Mouse (Mus musculus) forebrain, embryonic 15.5 days (tissue): ENCODE measurements at regions not wholly inside any gene's neighbourhood (a gene's known extent, or its start where the extent isn't known, plus 50 kb on each side); places are given as distances from the start of the nearest gene placed in this dataset.

Experiments used
- ATAC-seq: fragments of 200-750 bp; cut with Nextera tagmentation; replicated peaks from 2 replicates; pipeline ENCODE4 v1.8.0; 2017; ENCODE audit warnings: mild to moderate bottlenecking, moderate TSS enrichment, moderate library complexity
- H3K27ac ChIP-seq: fragments of 300-500 bp; sonication (generic); replicated peaks from 2 replicates; pipeline ENCODE4 v1.5.1; 2015; ENCODE audit warnings: mild to moderate bottlenecking, inconsistent platforms
- H3K27me3 ChIP-seq: fragments of 300-500 bp; sonication (generic); 2 replicates; pipeline ENCODE4 v1.6.1; 2015; ENCODE audit warnings: inconsistent platforms
- H3K36me3 ChIP-seq: fragments of 300-500 bp; sonication (generic); 2 replicates; pipeline ENCODE4 v1.6.1; 2015; ENCODE audit warnings: mild to moderate bottlenecking, inconsistent platforms
- H3K4me1 ChIP-seq: fragments of 300-500 bp; sonication (generic); 2 replicates; pipeline ENCODE4 v1.6.1; 2015; ENCODE audit warnings: inconsistent platforms
- H3K4me2 ChIP-seq: fragments of 300-500 bp; sonication (generic); replicated peaks from 2 replicates; pipeline ENCODE4 v1.6.1; 2015; ENCODE audit warnings: mild to moderate bottlenecking, inconsistent platforms
- H3K4me3 ChIP-seq: fragments of 300-500 bp; sonication (generic); 2 replicates; pipeline ENCODE4 v1.5.1; 2015; ENCODE audit warnings: mild to moderate bottlenecking, inconsistent platforms
- H3K9ac ChIP-seq: fragments of 300-500 bp; sonication (generic); replicated peaks from 2 replicates; pipeline ENCODE4 v1.6.1; 2015; ENCODE audit warnings: mild to moderate bottlenecking, inconsistent platforms
- H3K9me3 ChIP-seq: fragments of 300-500 bp; sonication (generic); 2 replicates; pipeline ENCODE4 v1.6.1; 2016; ENCODE audit warnings: inconsistent platforms
- WGBS: fragments of 180-500 bp; shearing (Covaris S2); methylation state at CpG from one replicate; pipeline ENCODE4 v1.1.7; 2015; ENCODE audit warnings: mixed read lengths; 5-methylcytosine and 5-hydroxymethylcytosine counted together

DNA sequence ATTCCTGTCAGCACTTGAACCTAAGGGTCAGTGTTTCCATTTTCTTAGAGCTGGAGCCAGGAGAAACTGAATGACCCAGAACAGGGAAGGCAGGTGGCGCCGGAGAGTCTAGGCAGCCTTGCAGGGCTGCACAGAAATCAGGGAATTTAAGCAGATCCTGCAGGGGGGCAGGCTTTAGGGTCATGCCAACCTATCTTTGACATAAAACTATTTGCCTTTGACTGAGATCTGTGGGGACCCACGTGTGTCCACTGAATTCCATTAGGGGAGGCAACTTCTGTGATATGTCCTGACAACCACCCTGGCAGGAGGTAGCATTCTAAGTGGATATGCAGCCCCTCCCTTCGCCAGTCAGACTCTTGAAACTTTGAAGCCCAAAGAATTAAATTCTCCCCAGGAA, 135.6 kb upstream of the Ctnna2 start:
- H3K4me2 ChIP-seq, result no peak overlapping the region
- no peaks in the 10 kb centered on the region for H3K9me3 ChIP-seq
- H3K27me3 ChIP-seq, result no peaks in the 10 kb centered on the region
- no peak overlapping the region for H3K27ac ChIP-seq
- 39% methylated on average over 4 of the region's 4 CpGs for WGBS
- ATAC-seq, result no peak
- H3K36me3 ChIP-seq, result no peaks in the 10 kb centered on the region
- no peak overlapping the region for H3K4me3 ChIP-seq
- H3K9ac ChIP-seq, result no peak overlapping the region
- no peaks in the 10 kb centered on the region for H3K4me1 ChIP-seq

DNA sequence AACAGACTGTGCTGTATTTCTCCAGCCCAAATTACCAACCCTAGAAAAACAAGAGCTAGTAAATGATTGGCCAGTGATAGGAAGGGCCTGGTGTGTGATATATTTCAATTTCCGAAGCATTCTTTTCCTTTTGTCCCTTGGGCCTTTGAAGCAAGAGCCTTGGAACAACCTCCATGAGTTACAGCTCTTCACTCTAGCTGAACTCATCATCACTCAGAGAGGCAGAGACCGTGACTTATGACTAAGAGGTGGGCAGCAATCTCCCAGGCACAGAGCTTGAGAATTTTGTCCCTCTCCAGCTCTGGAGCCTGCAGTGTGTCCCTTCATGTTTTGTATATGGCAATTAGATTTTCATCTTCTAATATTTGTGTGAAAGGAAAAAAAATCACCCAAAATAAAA, 103.0 kb upstream of the Ctnna2 start:
- WGBS, result 92% methylated on average over 2 of the region's 2 CpGs
- Histone ChIP-seq H3K27me3 (no peaks in the 10 kb centered on the region), H3K9me3 (no peaks in the 10 kb centered on the region), H3K4me3 (no peak overlapping the region), H3K36me3 (no peaks in the 10 kb centered on the region), H3K4me2 (no peak overlapping the region), H3K9ac (no peak overlapping the region), H3K27ac (no peak overlapping the region), H3K4me1 (no peaks in the 10 kb centered on the region)
- ATAC-seq, result no peak

DNA sequence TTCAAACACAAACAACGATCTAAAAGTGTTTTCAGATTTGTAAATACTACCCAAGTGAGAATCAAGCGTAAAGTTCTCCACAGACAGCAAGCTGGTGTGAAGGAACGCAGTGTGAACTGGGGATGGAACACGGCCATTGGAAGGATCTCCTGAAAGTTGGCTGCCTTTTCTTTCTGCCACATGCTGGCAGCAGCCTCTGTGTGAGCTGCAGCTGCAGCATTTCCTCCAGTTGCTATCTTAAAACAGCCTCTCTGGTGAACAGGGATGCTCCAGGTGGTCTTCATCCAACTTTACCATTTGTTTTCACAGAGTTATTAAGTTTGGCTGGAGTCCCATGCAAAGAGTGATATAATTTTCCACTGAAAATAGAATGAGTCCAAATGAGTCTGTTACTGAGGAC, 99.4 kb upstream of the Ctnna2 start:
- WGBS, result 68% methylated on average over 4 of the region's 4 CpGs
- no peaks in the 10 kb centered on the region for H3K27me3 ChIP-seq

DNA sequence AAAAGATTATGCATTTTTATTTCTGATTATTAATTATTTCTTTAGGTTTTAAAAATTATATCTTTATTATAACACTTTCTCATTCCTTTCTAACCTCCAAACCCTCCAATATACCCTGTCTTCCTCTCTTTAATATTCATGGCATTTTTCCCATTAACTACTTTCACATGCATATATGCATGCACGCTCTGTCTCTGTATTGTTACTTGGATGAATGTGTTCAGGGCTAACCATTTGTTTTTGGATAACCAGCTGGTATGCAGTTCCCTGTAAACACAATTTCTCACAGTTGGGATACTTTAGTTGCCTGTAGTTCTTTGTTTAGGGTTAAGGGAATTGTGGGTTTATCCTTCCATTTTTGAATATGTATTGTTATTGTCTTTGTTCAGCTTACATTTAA, 86.8 kb upstream of the Ctnna2 start:
- ATAC-seq, result 0 out of 2 replicates have a peak, but pooled peaks have one; percentile 64
- Histone ChIP-seq H3K4me2 (no peak overlapping the region), H3K27ac (peak overlapping the region; percentile 25; the same call in 1 of the 2 replicates), H3K36me3 (no peaks in the 10 kb centered on the region), H3K9me3 (no peaks in the 10 kb centered on the region), H3K9ac (no peak overlapping the region), H3K27me3 (no peaks in the 10 kb centered on the region), H3K4me1 (no peaks in the 10 kb centered on the region), H3K4me3 (no peak overlapping the region)
- WGBS, result 26% methylated on average over 1 of the region's 1 CpGs

More for the DNA sequence above, 99.4 kb upstream of the Ctnna2 start:
- H3K9me3 ChIP-seq, result no peaks in the 10 kb centered on the region
- H3K4me1 ChIP-seq, result no peaks in the 10 kb centered on the region
- no peak overlapping the region for H3K4me2 ChIP-seq
- H3K36me3 ChIP-seq, result no peaks in the 10 kb centered on the region
- no peak for ATAC-seq
- H3K27ac ChIP-seq, result no peak overlapping the region
- no peak overlapping the region for H3K4me3 ChIP-seq
- H3K9ac ChIP-seq, result no peak overlapping the region

DNA sequence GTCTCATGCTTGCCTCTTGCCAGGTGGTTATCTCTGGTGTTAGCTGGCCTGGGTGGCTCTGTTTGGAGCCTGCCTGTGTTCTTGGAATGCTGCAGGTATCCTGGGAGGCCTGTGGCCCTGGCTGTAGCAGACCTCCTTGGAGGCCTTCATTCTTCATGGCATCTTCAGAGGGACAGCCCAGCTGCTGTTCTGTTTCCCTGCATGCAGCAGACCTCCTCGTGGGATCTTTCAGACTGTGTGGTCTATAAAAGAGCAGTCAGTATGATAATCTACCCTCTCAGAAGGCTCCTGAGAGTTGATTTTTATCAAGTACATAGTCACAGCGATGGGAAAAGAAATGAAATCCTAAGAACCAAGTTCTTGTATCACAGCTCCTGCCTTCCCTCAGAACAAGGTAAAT, 86.2 kb upstream of the Ctnna2 start:
- no peak overlapping the region for H3K9ac ChIP-seq
- H3K4me2 ChIP-seq, result no peak overlapping the region
- H3K9me3 ChIP-seq, result no peaks in the 10 kb centered on the region
- no peaks in the 10 kb centered on the region for H3K36me3 ChIP-seq
- no peaks in the 10 kb centered on the region for H3K27me3 ChIP-seq
- H3K27ac ChIP-seq, result no peak overlapping the region
- H3K4me1 ChIP-seq, result no peaks in the 10 kb centered on the region
- ATAC-seq, result 0 out of 2 replicates have a peak, but pooled peaks have one; percentile 46
- no peak overlapping the region for H3K4me3 ChIP-seq
- 40% methylated on average over 2 of the region's 2 CpGs for WGBS
